Mouse (Mus musculus) ES-E14 (cell line): ENCODE measurements at regions not wholly inside any gene's neighbourhood (a gene's known extent, or its start where the extent isn't known, plus 50 kb on each side); places are given as distances from the start of the nearest gene placed in this dataset.

Experiments
- DNase-seq: peaks from one replicate; pipeline ENCODE4 v3.0.0-alpha.2; 2013; ENCODE audit warnings: low read depth, low spot score
- H3K27ac ChIP-seq: 2 replicates; pipeline ENCODE4 v1.5.1; 2012; ENCODE audit warnings: low read depth, mild to moderate bottlenecking, low read length, moderate library complexity, mixed read lengths; ENCODE audit not compliant: poor library complexity, insufficient read depth, severe bottlenecking
- H3K36me3 ChIP-seq: 2 replicates; pipeline ENCODE4 v1.6.1; 2012; ENCODE audit warnings: mild to moderate bottlenecking, low read length, moderate library complexity, mixed read lengths; ENCODE audit not compliant: control insufficient read depth, poor library complexity, insufficient read depth, severe bottlenecking
- H3K4me1 ChIP-seq, 2 experiments: fragments of 150-350 bp in 1 of 2; sonication (generic) in 1 of 2; 2 replicates each; pipeline ENCODE4 v1.6.1; 2012; ENCODE audit warnings: low read length in 2 of 2, mild to moderate bottlenecking in 1 of 2, mixed read lengths in 1 of 2; ENCODE audit not compliant: control insufficient read depth in 2 of 2, insufficient read depth in 2 of 2, poor library complexity in 1 of 2
- H3K4me3 ChIP-seq, 2 experiments: fragments of 150-350 bp in 1 of 2; sonication (generic) in 1 of 2; 2 replicates each; pipeline ENCODE4 v1.5.1; 2012; ENCODE audit warnings: low read length in 2 of 2, low read depth in 1 of 2, mild to moderate bottlenecking in 1 of 2, mixed read lengths in 1 of 2; ENCODE audit not compliant: insufficient read depth in 1 of 2, poor library complexity in 1 of 2, severe bottlenecking in 1 of 2
- H3K9ac ChIP-seq: 2 replicates; pipeline ENCODE4 v1.6.1; 2012; ENCODE audit warnings: low read depth, mild to moderate bottlenecking, low read length, mixed read lengths; ENCODE audit not compliant: poor library complexity, insufficient read depth, severe bottlenecking
- H3K9me3 ChIP-seq: fragments of 150-350 bp; sonication (generic); 2 replicates; pipeline ENCODE4 v1.6.1; 2012; ENCODE audit warnings: low read depth, mild to moderate bottlenecking, low read length; ENCODE audit not compliant: control insufficient read depth, insufficient read depth
- CHD2 ChIP-seq: IDR thresholded peaks from 2 replicates; pipeline ENCODE4 v1.6.1; 2014; ENCODE audit warnings: mild to moderate bottlenecking, low read depth, low read length, inconsistent platforms
- HCFC1 ChIP-seq: IDR thresholded peaks from 2 replicates; pipeline ENCODE4 v1.6.1; 2012; ENCODE audit warnings: low read length, inconsistent platforms, borderline replicate concordance; ENCODE audit not compliant: insufficient read depth
- MAFK ChIP-seq: IDR thresholded peaks from 2 replicates; pipeline ENCODE4 v1.6.1; 2014; ENCODE audit warnings: mild to moderate bottlenecking, low read depth, low read length, inconsistent platforms; ENCODE audit not compliant: insufficient read depth
- ZC3H11A ChIP-seq: IDR thresholded peaks from 2 replicates; pipeline ENCODE4 v1.6.1; 2012; ENCODE audit warnings: low read depth, mild to moderate bottlenecking, inconsistent platforms, low read length, borderline replicate concordance
- ZNF384 ChIP-seq: IDR thresholded peaks from 2 replicates; pipeline ENCODE4 v1.6.1; 2012; ENCODE audit warnings: low read depth, low read length, inconsistent platforms
- in situ Hi-C, 2 experiments: fragments of 600-800 bp; cut with MboI; formaldehyde crosslinking; loops; one replicate each; pipeline ENCODE4 v1.15.1; 2025; ENCODE audit warnings: low sequenced_read_pairs in 2 of 2, inconsistent platforms in 1 of 2; ENCODE audit not compliant: unreplicated experiment in 2 of 2

DNA sequence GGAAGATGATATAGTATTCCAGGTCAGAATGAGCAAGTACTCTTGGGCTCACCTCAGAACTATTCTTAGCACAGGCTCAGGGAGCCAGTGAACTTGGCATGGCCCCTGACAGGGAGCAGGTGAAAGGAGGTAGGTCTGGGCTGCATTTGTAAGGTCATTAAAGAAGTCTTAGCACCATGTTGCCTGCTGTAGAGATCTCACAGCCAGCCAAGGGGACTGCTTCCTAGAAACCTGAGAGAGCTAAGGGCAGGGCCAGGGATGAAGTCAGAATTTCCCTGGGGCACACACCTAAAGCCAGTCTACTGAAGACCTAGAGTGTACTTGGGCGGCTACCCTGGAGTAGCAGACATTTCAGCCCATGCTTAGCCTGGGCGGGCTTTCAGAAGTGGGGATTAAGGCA lies 126.9 kb upstream of the Lgalsl start:
- Histone ChIP-seq H3K36me3 (no peaks in the 10 kb centered on the region), H3K9ac (peak overlapping the region; percentile 53; the same call in 1 of the 2 replicates), H3K4me1 (peaks cover 3 to 23% of the 10 kb centered on the region in 2 experiments; a peak in 3 of 4 replicates), H3K27ac (no peak overlapping the region), H3K4me3 (no peak overlapping the region; a peak in 1 of 4 replicates), H3K9me3 (no peaks in the 10 kb centered on the region)
- TF ChIP-seq HCFC1 = no peak
- TF ChIP-seq ZNF384 = no peak
- TF ChIP-seq MAFK = no peak
- no peak for TF ChIP-seq CHD2
- no peak for TF ChIP-seq ZC3H11A
- DNase-seq = no peak
- in situ Hi-C loops = no loop called here

- no peaks in the 10 kb centered on the region for H3K9me3 ChIP-seq
- no peak overlapping the region for H3K27ac ChIP-seq
- no peak for TF ChIP-seq HCFC1
- no peak for TF ChIP-seq ZNF384
- TF ChIP-seq MAFK = no peak
- no peak for TF ChIP-seq CHD2
- no peak for TF ChIP-seq ZC3H11A
- in situ Hi-C loops = no loop called here
- H3K36me3 ChIP-seq = no peaks in the 10 kb centered on the region
- no peak overlapping the region for H3K9ac ChIP-seq
- H3K4me1 ChIP-seq = peaks cover 3 to 23% of the 10 kb centered on the region in 2 experiments; a peak in 3 of 4 replicates
- no peak overlapping the region for H3K4me3 ChIP-seq
- no peak for DNase-seq
Observed at GRCm38 (mm10) chr11:20958233-20958632, 127.4 kb upstream of the Lgalsl start.

GRCm38 (mm10) chr11:20960066-20960465 lies 129.2 kb upstream of the Lgalsl start:
- no peak for DNase-seq
- no peak overlapping the region for H3K4me3 ChIP-seq
- no peak overlapping the region for H3K9ac ChIP-seq
- H3K27ac ChIP-seq = no peak overlapping the region
- in situ Hi-C loops = no loop called here
- H3K36me3 ChIP-seq = no peaks in the 10 kb centered on the region
- peaks cover 3 to 23% of the 10 kb centered on the region in 2 experiments; a peak in 3 of 4 replicates for H3K4me1 ChIP-seq
- H3K9me3 ChIP-seq = no peaks in the 10 kb centered on the region
- TF ChIP-seq MAFK = no peak
- TF ChIP-seq ZC3H11A = no peak
- TF ChIP-seq ZNF384 = no peak
- TF ChIP-seq CHD2 = no peak
- TF ChIP-seq HCFC1 = no peak

- TF ChIP-seq HCFC1 (no peak), ZC3H11A (no peak), ZNF384 (no peak), CHD2 (no peak), MAFK (no peak)
- no peak overlapping the region for H3K9ac ChIP-seq
- no peak for DNase-seq
- H3K4me3 ChIP-seq = no peak overlapping the region
- H3K36me3 ChIP-seq = no peaks in the 10 kb centered on the region
- no peak overlapping the region for H3K27ac ChIP-seq
- H3K9me3 ChIP-seq = no peaks in the 10 kb centered on the region
- in situ Hi-C loops = no loop called here
- H3K4me1 ChIP-seq = peaks cover 3 to 23% of the 10 kb centered on the region in 2 experiments; a peak in 3 of 4 replicates
Observed at GRCm38 (mm10) chr11:20960750-20961149, 129.9 kb upstream of the Lgalsl start.
